Mouse (Mus musculus) megakaryocyte, embryonic 14.5 days (primary cell): ENCODE results near the gene Tet3.

Experiments
- FLI1 ChIP-seq: IDR thresholded peaks from 2 replicates; pipeline ENCODE4 v1.6.1; 2012; ENCODE audit warnings: low read length, inconsistent platforms, mixed read lengths
- GATA1 ChIP-seq: IDR thresholded peaks from 3 replicates; pipeline ENCODE4 v1.6.1; 2012; ENCODE audit warnings: mixed read lengths, low read length, inconsistent platforms, borderline replicate concordance

- no peak for TF ChIP-seq GATA1
- TF ChIP-seq FLI1, result no peak
Measured at GRCm38 (mm10) chr6:83342957-83343356, 115.9 kb downstream of the Tet3 start.
